Mouse (Mus musculus): ENCODE results near the gene Khdrbs2. TPM values are rescaled to one million over a fixed set of nuclear protein-coding genes. Genes with fewer than 3 reads are reported as not detected.

Gene Khdrbs2
- not detected for total RNA-seq (2023)

GRCm38 (mm10) chr1:32172506-32173239, at the start of gene Khdrbs2:
Khdrbs2 (plus strand) TSS chr1:32172714.

GRCm38 (mm10) chr1:32547194-32547593, 374.7 kb downstream of the Khdrbs2 start, which contains the start of gene Gm5415:
Gm5415 (minus strand) TSS chr1:32547294.

All from neutrophil, adult 59 days (primary cell).